Mouse (Mus musculus) layer of hippocampus, postnatal 25 days (tissue): ENCODE data around the gene Rsbn1l. TPM values are rescaled to one million over a fixed set of nuclear protein-coding genes. Genes with fewer than 3 reads are reported as not detected.
A peak's percentile ranks its signal among the peaks of the same experiment; 100 is the strongest.

Experiments
- DNase-seq, 2 experiments: peaks; one replicate each; pipeline ENCODE4 v3.0.0; 2022; ENCODE audit warnings: mixed read lengths in 2 of 2, low spot score in 1 of 2; ENCODE audit errors: extremely low spot score in 1 of 2
- total RNA-seq, 2 experiments: library from RNA; stranded (reverse); gene quantifications; 2 replicates each; pipeline ENCODE4 v1.2.3; 2021

Gene Rsbn1l
- total RNA-seq, 2 experiments from 2014 or later, result 14.9 to 18.5 TPM

DNA sequence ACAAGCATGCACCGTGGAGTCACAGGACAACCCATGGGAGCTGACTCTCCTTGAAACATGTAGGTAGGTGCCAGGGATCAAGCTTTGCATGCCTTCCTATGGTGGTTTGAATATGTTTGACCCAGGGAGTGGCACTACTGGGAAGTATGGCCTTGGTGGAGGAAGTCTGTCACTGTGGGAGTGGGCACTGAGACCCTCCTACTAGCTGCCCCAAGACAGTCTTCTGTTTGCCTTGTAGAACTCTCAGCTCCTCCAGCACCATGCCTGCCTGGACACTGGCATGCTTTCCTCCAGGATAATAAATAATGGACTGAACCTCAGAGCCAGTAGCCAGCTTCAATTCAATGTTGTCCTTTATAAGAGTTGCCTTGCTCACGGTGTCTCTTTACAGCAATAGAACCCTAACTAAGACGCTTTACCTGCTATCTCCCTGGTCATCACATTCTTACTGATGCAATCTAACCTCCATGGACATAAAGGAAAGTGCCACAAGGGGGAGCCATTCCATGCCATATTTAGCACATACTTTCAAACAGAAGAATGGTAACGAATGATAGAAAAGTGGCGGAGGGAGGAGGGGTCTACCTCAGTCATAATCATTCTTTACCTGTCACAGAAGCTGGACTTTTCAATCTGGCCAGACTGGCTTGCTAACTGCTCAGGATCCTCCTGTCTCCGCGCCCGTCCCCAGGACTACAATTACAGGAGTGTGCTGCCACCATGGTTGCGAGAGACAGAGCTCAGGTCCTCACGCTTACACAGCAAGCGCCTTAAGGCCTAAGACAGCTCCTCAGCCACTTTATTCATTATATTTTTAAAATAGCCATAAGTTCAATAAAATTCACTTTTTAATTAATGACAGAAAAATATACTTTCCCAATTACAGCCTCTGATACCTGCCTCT, 42.6 kb downstream of the Rsbn1l start:
- peak; percentile 34 to 82 for DNase-seq

GRCm38 (mm10) chr5:20911741-20912140, 44.5 kb downstream of the Rsbn1l start:
- DNase-seq, result no peak

DNA sequence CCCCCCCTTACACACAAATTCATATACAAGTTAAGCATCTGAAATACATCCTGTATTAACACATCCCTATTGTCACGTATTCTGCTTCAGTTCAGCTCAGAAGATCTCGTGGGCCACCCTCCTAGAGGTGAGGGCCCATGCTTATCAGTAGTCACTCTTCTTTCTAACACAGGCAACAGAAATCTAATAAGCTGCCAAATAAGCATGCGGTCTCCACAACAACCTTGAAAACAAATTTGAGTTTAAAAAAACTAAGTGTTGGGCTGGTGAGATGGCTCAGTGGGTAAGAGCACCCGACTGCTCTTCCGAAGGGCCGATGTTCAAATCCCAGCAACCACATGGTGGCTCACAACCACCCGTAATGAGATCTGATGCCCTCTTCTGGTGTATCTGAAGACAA, 50.0 kb downstream of the Rsbn1l start:
- no peak for DNase-seq

DNA sequence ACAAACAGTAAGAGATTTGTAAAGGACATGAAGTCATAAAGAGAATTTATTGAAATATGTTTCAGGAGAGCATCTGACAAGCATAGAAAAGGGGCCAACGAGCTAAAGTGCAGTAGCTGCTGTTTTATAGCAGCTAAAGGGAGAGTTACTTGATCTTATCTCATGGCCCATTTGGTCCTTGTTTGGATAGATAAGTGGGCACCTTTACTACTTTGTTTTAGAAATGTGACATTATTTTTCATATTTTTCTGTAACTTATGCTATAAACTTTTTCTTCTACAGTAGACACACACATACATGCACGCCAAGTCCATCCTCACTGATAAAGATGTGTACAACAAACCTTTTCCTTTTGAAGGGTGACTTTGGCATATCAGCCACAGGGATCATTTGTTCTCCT, 50.8 kb downstream of the Rsbn1l start:
- no peak for DNase-seq

- DNase-seq, result no peak
Observed at GRCm38 (mm10) chr5:20904647-20905046, 51.6 kb downstream of the Rsbn1l start.

GRCm38 (mm10) chr5:20897446-20898167, 58.6 kb downstream of the Rsbn1l start:
- no peak for DNase-seq

DNA sequence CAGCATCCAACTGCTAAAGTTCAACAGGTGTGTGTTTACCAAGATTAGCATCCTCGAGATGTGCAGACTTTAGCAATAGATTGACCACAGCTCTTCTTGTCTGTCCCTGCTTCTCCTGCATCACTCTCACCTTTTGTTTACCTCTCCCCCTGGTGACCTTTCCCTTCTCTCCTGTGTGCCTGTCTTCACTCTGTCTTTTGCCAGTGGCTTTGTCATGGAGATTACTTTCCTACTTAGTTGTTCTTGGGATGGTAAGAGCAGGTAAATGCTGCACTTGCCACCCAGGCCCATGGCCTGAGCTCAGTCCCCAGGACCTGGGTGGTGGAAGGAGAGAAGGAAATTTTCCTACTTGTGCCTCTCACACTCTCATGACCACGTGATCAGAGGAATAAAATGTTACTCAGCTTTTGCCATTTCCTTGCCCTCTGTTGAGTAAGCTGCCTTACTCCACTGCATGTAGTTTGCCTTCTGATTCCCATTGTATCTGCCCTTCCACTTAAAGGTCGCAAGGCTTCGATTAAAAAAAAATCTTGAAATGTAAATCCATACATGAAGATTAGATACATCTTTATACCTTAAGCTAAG, 72.1 kb downstream of the Rsbn1l start:
- no peak for DNase-seq

- peak; percentile 86 to 94 for DNase-seq
Observed at GRCm38 (mm10) chr5:20881915-20882800, 74.0 kb downstream of the Rsbn1l start, which contains the start of the genes Phtf2 and Tmem60. Gene Phtf2, minus strand, starts transcription at chr5:20882124. Gene Tmem60, plus strand, starts transcription at chr5:20882191.

DNA sequence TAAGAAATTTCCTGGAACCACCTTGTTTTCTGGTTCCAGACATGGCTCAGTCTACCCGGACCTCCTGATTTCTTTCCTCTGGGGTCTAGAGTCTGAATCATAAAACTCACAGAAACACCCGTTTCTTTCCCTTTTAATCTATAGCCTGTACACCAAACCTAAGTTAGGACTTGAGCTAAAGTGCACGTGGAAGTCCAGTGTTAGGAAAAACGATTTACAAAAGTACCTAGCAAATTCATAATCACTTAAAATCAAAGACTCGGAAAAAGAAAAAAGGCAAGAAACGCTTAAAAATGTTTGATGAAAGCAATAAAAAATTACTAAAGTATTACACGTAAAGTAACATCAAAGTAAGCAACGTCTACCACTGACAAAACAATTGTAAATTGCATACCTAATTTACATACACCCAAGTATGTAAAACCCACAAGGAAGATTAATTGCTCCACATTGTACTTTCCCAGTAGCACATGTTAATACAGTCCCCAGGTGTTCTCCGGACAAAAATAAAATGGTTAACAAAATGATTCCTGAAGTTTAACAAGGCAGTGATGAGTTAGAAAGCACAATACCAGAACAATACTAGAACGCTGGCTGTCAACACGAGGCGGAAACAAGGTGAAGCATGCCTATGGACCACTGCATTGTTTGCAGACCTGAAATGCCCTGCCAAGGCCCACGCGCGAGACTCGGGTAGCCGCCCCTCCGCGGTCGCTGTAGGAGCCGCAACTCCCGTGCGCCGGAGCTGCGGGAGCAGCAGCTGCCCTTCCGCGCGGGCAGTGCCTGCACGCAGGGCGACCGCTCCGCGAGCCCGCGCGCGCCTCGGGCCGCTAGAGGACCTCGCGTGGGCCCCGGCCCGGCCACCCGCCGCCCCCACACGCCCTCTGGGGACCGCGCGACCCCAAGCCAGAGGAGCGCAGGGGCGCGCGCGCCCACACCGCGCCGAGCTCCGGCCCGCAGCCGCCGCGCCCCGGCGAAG, 75.1 kb downstream of the Rsbn1l start:
- DNase-seq, result peak; percentile 32 to 39

DNA sequence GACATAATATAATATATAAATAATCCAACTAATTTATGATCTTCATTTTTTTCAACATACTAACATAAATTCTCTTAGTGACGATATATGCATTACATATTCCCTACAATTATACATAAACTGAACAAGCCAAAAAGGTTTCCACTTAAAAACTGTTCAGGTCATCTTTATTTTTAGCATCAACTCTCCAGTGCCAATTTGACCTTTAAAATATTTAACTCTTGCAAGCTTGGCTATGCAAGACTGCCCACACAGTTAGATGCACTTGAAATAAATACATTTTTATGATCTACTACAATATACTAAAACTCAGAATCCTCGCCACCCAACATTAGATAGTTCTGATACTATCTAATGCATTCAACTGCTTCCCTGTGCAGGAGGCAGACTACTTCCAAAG, 75.8 kb downstream of the Rsbn1l start:
- no peak for DNase-seq

- DNase-seq, result no peak
Observed at GRCm38 (mm10) chr5:20876934-20877426, 79.2 kb downstream of the Rsbn1l start.

GRCm38 (mm10) chr5:20873146-20873545, 83.1 kb downstream of the Rsbn1l start:
- no peak for DNase-seq

GRCm38 (mm10) chr5:20865193-20865755, 90.9 kb downstream of the Rsbn1l start:
- no peak for DNase-seq

- DNase-seq, result no peak
Observed at GRCm38 (mm10) chr5:20864216-20864969, 91.8 kb downstream of the Rsbn1l start.

DNA sequence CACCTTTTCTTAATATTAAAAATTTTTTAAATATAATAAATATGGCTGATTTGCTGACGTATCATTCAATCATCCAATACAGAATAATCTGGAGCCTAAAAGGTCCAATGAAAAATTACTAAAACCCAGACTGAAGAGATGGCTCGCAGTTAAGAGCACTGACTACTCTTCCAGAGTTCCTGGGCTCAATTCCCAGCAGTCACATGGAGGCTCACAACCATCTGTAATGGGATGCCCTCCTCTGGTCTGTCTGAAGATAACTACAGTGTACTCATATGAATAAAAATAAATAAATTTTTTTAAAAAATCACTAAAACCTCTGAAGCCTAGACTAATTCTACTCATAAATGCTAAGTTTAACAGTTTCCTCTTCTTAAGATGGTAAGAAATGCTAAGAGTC, 94.3 kb downstream of the Rsbn1l start:
- DNase-seq, result no peak

- no peak for DNase-seq
Observed at GRCm38 (mm10) chr5:20860565-20860964, 95.6 kb downstream of the Rsbn1l start.

DNA sequence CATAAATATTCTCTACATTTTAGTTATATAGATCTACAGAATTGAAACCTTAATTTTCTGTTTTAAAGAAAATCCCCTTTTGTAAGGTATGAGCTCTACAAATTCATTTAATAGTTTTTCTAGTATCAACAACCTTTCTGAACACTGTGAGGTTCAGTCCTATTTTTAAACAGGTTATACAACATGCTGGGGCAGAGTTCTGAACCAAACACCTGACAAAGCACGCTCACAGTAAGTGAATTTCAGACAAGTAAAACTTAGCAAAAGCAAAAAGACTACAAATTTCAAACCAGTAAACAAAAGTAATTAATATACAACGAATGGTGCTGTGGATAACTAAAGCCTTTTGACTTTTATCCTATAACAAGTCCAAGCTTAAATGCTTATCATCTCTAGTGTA, 97.8 kb downstream of the Rsbn1l start:
- no peak for DNase-seq

DNA sequence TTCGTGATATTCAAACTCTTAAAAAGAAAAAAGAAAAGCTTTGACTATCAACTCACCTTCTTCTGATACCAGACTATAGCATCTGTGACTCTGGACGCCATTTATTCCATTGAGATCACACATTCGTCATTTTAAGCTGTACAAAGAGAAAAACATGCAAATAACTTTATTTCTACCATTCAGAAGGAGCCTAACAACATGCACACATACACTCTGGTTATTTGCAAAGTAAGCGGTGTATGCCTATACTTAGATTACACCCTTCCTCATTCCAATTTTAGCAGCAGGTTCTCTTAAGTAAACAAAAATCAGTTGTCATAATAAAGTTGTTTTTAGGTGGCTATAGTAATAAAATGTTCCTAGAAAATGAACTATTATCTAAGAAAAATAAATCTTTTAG, 101.1 kb downstream of the Rsbn1l start:
- no peak for DNase-seq
